Mouse (Mus musculus) kidney, adult 2 months (tissue): ENCODE data around the gene Coa5. TPM values are rescaled to one million over a fixed set of nuclear protein-coding genes. Genes with fewer than 3 reads are reported as not detected.
A peak's percentile ranks its signal among the peaks of the same experiment; 100 is the strongest.

Source experiments
- DNase-seq: peaks from one replicate; pipeline ENCODE4 v3.0.0; 2021
- H3K27ac ChIP-seq: fragments of 200-500 bp; 2 replicates; pipeline ENCODE4 v1.5.1; 2012; ENCODE audit warnings: low read depth, low read length, control low read depth, inconsistent platforms; ENCODE audit not compliant: insufficient read depth
- H3K27me3 ChIP-seq: fragments of 200-500 bp; replicated peaks from 2 replicates; pipeline ENCODE4 v1.6.1; 2012; ENCODE audit warnings: mild to moderate bottlenecking, moderate library complexity, low read length, inconsistent platforms; ENCODE audit not compliant: control insufficient read depth, insufficient read depth
- H3K36me3 ChIP-seq: fragments of 200-500 bp; 2 replicates; pipeline ENCODE4 v1.6.1; 2012; ENCODE audit warnings: mild to moderate bottlenecking, moderate library complexity, low read length, inconsistent platforms; ENCODE audit not compliant: control insufficient read depth, insufficient read depth
- H3K4me1 ChIP-seq: fragments of 200-500 bp; 2 replicates; pipeline ENCODE4 v1.6.1; 2011; ENCODE audit warnings: low read length; ENCODE audit not compliant: control insufficient read depth, insufficient read depth
- H3K4me3 ChIP-seq: fragments of 200-500 bp; 2 replicates; pipeline ENCODE4 v1.5.1; 2011; ENCODE audit warnings: mild to moderate bottlenecking, low read depth, low read length, control low read depth; ENCODE audit not compliant: insufficient read depth
- CTCF ChIP-seq: fragments of 200-500 bp; conservative IDR thresholded peaks from 2 replicates; pipeline ENCODE4 v1.5.1; 2011; ENCODE audit warnings: low read depth, mild to moderate bottlenecking, control low read depth, low read length, moderate library complexity, mixed read lengths; ENCODE audit not compliant: insufficient read depth, insufficient read length
- POLR2A ChIP-seq: fragments of 200-500 bp; IDR thresholded peaks from one replicate; pipeline ENCODE4 v1.6.1; 2011; ENCODE audit warnings: low read depth, low read length, control low read depth
- WGBS: fragments of 180-500 bp; shearing (Covaris S2); methylation state at CpG from one replicate; pipeline ENCODE4 v1.1.7; 2018; 5-methylcytosine and 5-hydroxymethylcytosine counted together
- polyA plus RNA-seq: library from polyadenylated mRNA; depleted of rRNA; stranded (reverse); fragments of >200 nt; gene quantifications from 2 replicates; pipeline ENCODE4 v1.2.3, GENCODE M21; 2012

Coa5 gene
- polyA plus RNA-seq, 1 experiment, result 83.9 TPM

DNA sequence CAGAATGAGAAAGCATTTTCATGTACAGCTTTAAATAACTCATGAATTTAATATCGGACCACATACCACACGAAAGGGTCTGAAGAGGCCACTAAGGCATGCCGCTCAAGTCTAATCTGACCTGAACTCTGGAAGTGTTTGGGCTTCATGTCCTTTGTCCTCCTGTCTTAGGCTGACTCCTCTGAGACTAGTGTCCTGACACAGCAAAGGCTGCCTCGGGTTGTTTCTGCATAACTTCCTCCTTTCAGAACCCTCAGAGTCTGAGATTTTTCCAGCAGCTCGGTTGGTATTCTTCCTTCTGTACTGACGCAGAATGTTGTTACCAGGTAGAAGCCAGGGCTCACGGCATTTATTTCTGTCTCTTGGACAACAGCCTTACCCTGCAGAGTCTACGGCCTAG is 44.1 kb upstream of the Coa5 start:
- 69% methylated on average over 8 of the region's 8 CpGs for WGBS
- TF ChIP-seq POLR2A (no peak), CTCF (no peak)

DNA sequence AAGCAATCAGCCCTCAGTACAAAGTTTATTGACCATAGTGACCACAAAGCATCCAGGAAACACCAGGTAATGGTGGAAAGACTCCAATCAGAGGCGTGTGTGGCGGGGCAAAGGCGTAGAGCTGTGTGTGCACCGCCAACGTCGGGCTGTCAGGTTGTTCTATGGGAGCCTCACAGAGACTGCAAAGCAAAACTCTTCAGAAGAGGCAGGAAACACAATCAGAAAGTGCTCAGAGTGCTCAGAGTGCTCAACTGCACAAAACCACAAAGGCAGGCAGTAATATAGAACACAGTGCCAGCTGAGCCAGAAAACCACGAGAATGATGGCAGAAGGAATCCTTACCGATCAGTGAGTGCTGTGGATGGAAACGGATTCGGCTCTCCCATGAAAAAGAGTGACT is 43.3 kb upstream of the Coa5 start:
- Histone ChIP-seq H3K27me3 (no peaks in the 10 kb centered on the region), H3K4me1 (no peaks in the 10 kb centered on the region), H3K4me3 (no peak overlapping the region), H3K36me3 (no peaks in the 10 kb centered on the region), H3K27ac (no peak overlapping the region)
- DNase-seq, result no peak
- no peak for TF ChIP-seq POLR2A
- WGBS, result 76% methylated on average over 10 of the region's 10 CpGs

More for the DNA sequence above, 44.1 kb upstream of the Coa5 start:
- H3K4me3 ChIP-seq, result no peak overlapping the region
- no peaks in the 10 kb centered on the region for H3K27me3 ChIP-seq
- no peak for DNase-seq
- H3K36me3 ChIP-seq, result no peaks in the 10 kb centered on the region
- H3K4me1 ChIP-seq, result no peaks in the 10 kb centered on the region
- peak overlapping the region; percentile 51; the same call in 1 of the 2 replicates for H3K27ac ChIP-seq

DNA sequence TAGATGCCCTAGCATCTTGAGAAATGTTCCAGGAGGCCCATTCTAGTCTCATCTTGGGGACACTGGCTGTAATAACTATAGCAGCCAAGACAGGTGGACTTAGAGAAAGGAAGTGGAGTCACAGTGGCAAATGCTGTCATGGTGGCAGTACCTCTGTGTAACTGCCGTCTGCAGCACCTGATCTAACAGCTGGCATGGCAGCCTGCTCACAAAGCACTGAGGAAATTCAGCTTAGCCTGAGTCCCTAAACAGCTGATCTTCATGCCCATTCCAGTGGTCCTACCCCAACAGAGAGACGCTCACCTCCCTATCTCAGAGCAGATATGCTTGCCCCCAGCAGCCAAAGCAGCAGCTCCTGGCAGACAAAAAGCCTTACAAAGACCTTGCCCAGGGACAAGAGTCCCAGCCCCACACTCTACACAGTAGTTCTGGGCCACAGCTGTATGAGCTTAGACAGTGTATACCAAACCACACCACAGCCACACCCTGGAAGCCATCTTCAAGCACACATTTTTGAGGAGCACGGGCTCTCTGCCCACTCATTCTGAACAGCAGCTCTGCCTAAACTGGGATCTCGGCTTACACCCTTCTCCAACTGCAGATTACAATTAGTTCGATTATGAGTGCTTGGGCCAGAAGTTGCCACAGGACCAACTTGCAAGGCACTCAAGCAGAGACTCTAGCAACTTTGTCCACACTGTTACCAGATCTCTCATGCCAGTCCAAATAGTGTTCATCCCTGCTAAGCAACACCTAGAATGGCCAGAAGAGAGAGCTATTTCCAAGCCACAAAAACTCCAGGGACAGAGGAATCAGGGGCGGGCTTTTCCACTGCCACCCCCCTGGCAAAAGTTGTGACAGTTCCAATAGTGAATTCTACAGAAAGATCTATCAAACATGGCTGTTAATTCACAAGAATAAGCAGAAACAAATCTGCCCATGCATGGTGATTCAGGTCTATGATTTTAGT is 41.6 kb upstream of the Coa5 start:
- Histone ChIP-seq H3K4me3 (no peak overlapping the region), H3K27me3 (no peaks in the 10 kb centered on the region), H3K27ac (no peak overlapping the region), H3K36me3 (no peaks in the 10 kb centered on the region), H3K4me1 (no peaks in the 10 kb centered on the region)
- no peak for TF ChIP-seq POLR2A
- peak; percentile 22; the same call in 1 of the 2 replicates for TF ChIP-seq CTCF
- no peak for DNase-seq
- WGBS, result 75% methylated on average over 6 of the region's 6 CpGs

DNA sequence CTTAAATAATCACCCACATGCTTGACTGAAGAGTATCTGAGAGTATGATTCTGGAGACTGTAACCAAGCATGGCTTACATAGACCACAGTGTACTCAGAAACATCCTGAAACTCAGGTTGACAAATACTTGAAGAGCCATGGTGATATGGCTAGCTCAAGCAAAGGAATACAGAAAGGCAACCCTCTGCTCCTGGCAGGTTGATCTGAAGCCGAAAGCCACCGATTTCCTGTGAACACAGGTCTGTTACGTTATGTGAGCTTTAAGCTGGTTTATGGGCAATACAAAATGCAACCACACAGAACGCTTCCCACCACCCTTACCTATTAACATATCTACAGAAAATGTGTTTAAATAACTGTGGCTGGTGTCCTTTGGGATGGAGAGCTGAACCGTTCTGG is 39.1 kb upstream of the Coa5 start:
- H3K36me3 ChIP-seq, result no peaks in the 10 kb centered on the region
- TF ChIP-seq CTCF (no peak), POLR2A (no peak)
- WGBS, result 92% methylated on average over 5 of the region's 5 CpGs
- H3K27ac ChIP-seq, result no peak overlapping the region
- no peaks in the 10 kb centered on the region for H3K4me1 ChIP-seq
- H3K27me3 ChIP-seq, result no peaks in the 10 kb centered on the region
- DNase-seq, result no peak
- no peak overlapping the region for H3K4me3 ChIP-seq

DNA sequence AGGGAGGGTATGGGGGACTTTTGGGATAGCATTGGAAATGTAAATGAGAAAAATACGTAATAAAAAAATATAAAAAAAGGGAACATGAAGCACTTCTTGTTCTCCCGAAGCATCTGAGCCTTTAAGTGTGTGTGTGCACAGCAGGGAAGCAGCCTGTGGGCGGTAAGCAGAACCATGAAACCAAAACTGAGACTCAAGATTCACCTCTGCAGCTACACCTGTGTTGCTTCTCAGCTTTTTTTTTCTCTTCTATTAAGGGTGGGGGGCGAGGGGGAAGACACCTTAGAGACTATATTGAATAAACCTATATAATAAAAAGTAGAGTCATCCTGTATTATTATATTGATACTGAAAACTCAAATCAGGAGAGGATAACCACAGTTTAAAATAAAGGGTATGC is 37.9 kb upstream of the Coa5 start:
- no peak for DNase-seq
- TF ChIP-seq POLR2A (no peak), CTCF (no peak)
- WGBS, result 88% methylated on average over 4 of the region's 4 CpGs
- H3K4me1 ChIP-seq, result no peaks in the 10 kb centered on the region
- no peak overlapping the region for H3K4me3 ChIP-seq
- H3K27ac ChIP-seq, result no peak overlapping the region
- H3K36me3 ChIP-seq, result no peaks in the 10 kb centered on the region
- H3K27me3 ChIP-seq, result no peaks in the 10 kb centered on the region

DNA sequence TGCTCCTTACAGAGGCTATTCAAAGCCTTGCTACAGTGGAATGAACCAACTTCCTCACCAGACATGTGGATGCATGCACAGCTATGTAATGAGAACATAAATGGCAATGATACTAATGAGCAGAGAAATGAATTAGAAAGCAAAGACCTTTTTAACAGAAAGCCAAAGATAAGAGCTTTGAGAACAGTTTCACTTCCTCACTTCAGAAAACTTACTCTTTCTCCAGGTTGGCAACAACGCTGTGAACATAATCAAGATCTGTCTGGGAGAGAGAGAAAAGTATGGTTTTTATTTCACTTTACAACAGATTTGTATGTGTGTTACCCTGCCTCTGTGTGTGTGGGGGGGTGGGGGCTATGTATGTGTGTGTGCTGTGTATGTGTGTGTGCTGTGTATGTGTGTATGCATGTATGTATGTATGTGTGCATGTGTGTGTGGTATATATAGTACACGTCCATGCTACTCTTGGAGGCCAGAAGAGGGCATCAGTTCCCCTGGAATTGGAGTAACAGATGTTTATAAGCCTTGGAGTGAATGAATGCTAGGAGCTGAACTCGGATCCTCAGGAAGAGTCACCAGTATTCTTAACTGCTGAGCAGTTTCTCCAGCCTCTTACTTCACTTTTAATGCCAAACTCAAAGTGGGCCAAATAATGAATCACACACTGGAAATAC is 36.6 kb upstream of the Coa5 start:
- WGBS, result 90% methylated on average over 3 of the region's 3 CpGs
- no peak for DNase-seq

DNA sequence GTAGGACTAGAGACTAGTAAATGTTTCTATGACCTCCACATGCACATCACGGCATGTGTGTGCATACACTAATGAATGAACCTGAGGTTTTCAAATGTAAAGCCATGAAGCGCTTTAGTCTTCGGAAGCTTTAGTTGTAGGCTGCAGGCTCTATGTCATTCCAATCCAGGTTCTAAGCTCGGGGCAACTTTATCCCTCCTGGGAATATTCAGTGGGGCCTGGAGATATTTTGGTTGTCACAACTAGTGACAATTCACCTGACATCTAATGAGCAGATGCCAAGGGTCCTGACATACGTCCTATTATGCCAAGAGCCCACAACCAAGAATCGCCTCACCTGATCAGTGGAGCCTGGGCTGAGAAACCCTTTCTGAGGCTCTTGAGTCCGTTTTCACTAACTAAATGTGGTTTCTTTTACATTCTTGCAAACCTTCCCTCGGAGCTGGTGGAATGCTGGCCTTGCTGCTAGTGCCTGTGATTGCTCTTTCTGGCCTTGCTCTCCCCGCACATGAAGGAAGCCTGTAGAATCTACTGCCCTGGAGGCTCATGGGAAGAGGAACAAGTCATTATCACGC is 35.1 kb upstream of the Coa5 start:
- no peak for DNase-seq
- Histone ChIP-seq H3K27ac (no peak overlapping the region), H3K4me3 (no peak overlapping the region), H3K36me3 (no peaks in the 10 kb centered on the region), H3K27me3 (no peaks in the 10 kb centered on the region), H3K4me1 (no peaks in the 10 kb centered on the region)
- 90% methylated on average over 10 of the region's 10 CpGs for WGBS
- TF ChIP-seq POLR2A (no peak), CTCF (no peak)

More for the DNA sequence above, 36.6 kb upstream of the Coa5 start:
- Histone ChIP-seq H3K4me1 (no peaks in the 10 kb centered on the region), H3K4me3 (no peak overlapping the region), H3K27ac (no peak overlapping the region), H3K27me3 (no peaks in the 10 kb centered on the region), H3K36me3 (no peaks in the 10 kb centered on the region)
- TF ChIP-seq CTCF, result no peak
